Mouse (Mus musculus) spleen, adult 2 months (tissue): ENCODE data around the gene Rps26.

ENCODE experiments used
- CTCF ChIP-seq: fragments of 200-500 bp; IDR thresholded peaks from 2 replicates; pipeline ENCODE4 v1.5.1; 2011; ENCODE audit warnings: mild to moderate bottlenecking, inconsistent platforms; ENCODE audit not compliant: insufficient read depth, insufficient read length, insufficient replicate concordance; ENCODE audit errors: extremely low read depth
- POLR2A ChIP-seq: fragments of 200-500 bp; IDR thresholded peaks from 2 replicates; pipeline ENCODE4 v1.6.1; 2011; ENCODE audit warnings: low read depth, low read length, inconsistent platforms

GRCm38 (mm10) chr10:128671148-128671547 is 44.6 kb upstream of the Rps26 start:
- no peak for TF ChIP-seq CTCF
- TF ChIP-seq POLR2A = no peak
